Mouse (Mus musculus): Measurements from ENCODE around the gene Nipsnap1. TPM values are rescaled to one million over a fixed set of nuclear protein-coding genes. Genes with fewer than 3 reads are reported as not detected.

Gene Nipsnap1
- polyA plus RNA-seq, 1 experiment = 53.5 TPM

- H3K27me3 ChIP-seq (ENCODE audit: control insufficient read depth, insufficient read depth, low read length) = no peaks in the 10 kb centered on the region
- H3K4me1 ChIP-seq (replicated peaks; ENCODE audit: control insufficient read depth, insufficient read depth, low read length) = peaks cover 2% of the 10 kb centered on the region; the same call in 1 of the 2 replicates
- DNase-seq = peak; percentile 96
- H3K36me3 ChIP-seq (ENCODE audit: control insufficient read depth, insufficient read depth, low read length) = no peaks in the 10 kb centered on the region
- peak within 1 kb of the TSS; percentile 6; the same call in 1 of the 2 replicates for H3K27ac ChIP-seq (ENCODE audit: control insufficient read depth, insufficient read depth, low read length)
- under 1% methylated on average over 60 of the region's 60 CpGs for WGBS
- peak within 1 kb of the TSS; percentile 92 for H3K4me3 ChIP-seq (ENCODE audit: control insufficient read depth, insufficient read depth, low read length)
- no peak for TF ChIP-seq CTCF (IDR thresholded peaks at IDR 0.05; ENCODE audit: borderline replicate concordance, control insufficient read depth, extremely low read depth, insufficient read depth, low read length, poor library complexity)
- peak; percentile 66; the same call in 1 of the 2 replicates for TF ChIP-seq POLR2A (IDR thresholded peaks at IDR 0.05; ENCODE audit: control insufficient read depth, extremely low read depth, insufficient read depth, low read length, poor library complexity)
Measured at GRCm38 (mm10) chr11:4849258-4849943, 24.4 kb upstream of the Nipsnap1 start, which contains the start of gene Nf2. Nf2 (minus strand) TSS chr11:4849536.

DNA sequence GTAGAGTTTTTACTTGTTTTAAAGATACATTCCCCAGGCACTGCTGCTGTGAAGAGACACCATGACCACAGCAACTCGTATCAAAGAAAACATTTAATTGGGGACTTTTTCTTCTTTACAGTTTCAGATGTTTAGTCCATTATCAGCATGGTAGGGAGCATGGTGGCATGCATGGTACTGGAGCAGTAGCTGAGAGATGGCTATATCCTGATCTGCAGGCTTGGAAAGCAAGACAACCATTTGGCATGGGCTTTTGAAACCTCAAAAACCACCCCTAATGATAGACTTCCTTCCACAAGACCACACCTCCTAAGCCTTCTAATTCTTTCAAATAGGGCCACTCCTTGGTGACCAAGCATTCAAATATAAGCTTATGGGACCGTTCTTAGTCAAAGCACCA is 23.3 kb upstream of the Nipsnap1 start:
- H3K27ac ChIP-seq (ENCODE audit: control insufficient read depth, insufficient read depth, low read length) = no peak overlapping the region
- TF ChIP-seq CTCF (IDR thresholded peaks at IDR 0.05; ENCODE audit: borderline replicate concordance, control insufficient read depth, extremely low read depth, insufficient read depth, low read length, poor library complexity) = no peak
- no peak for TF ChIP-seq POLR2A (IDR thresholded peaks at IDR 0.05; ENCODE audit: control insufficient read depth, extremely low read depth, insufficient read depth, low read length, poor library complexity)

DNA sequence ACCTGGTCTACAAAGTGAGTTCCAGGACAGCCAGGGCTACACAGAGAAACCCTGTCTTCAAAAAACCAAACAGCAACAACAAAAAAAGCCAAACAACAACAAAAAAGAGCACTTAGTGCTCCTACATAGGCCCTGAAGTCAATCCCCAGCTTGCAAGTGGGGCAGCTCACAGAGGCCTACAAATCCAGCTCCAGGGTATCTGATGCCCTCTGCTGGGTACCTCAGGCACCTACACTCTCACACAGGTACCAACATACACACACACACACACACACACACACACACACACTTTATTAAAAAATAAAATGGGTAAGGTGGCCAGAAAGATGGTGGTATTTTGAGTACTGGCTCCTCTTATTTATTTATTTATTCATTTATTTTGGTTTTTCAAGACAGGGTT is 20.7 kb upstream of the Nipsnap1 start:
- Histone ChIP-seq H3K4me1 (replicated peaks; ENCODE audit: control insufficient read depth, insufficient read depth, low read length) (peaks cover 2% of the 10 kb centered on the region; the same call in 1 of the 2 replicates), H3K36me3 (ENCODE audit: control insufficient read depth, insufficient read depth, low read length) (no peaks in the 10 kb centered on the region), H3K27me3 (ENCODE audit: control insufficient read depth, insufficient read depth, low read length) (no peaks in the 10 kb centered on the region), H3K27ac (ENCODE audit: control insufficient read depth, insufficient read depth, low read length) (no peak overlapping the region), H3K4me3 (ENCODE audit: control insufficient read depth, insufficient read depth, low read length) (no peak overlapping the region)
- TF ChIP-seq POLR2A (IDR thresholded peaks at IDR 0.05; ENCODE audit: control insufficient read depth, extremely low read depth, insufficient read depth, low read length, poor library complexity) = no peak
- TF ChIP-seq CTCF (IDR thresholded peaks at IDR 0.05; ENCODE audit: borderline replicate concordance, control insufficient read depth, extremely low read depth, insufficient read depth, low read length, poor library complexity) = no peak
- no peak for DNase-seq

More for the DNA sequence above, 23.3 kb upstream of the Nipsnap1 start:
- WGBS = 86% methylated on average over 2 of the region's 2 CpGs
- H3K36me3 ChIP-seq (ENCODE audit: control insufficient read depth, insufficient read depth, low read length) = no peaks in the 10 kb centered on the region
- DNase-seq = no peak
- peaks cover 2% of the 10 kb centered on the region; the same call in 1 of the 2 replicates for H3K4me1 ChIP-seq (replicated peaks; ENCODE audit: control insufficient read depth, insufficient read depth, low read length)
- H3K4me3 ChIP-seq (ENCODE audit: control insufficient read depth, insufficient read depth, low read length) = no peak overlapping the region
- H3K27me3 ChIP-seq (ENCODE audit: control insufficient read depth, insufficient read depth, low read length) = no peaks in the 10 kb centered on the region

GRCm38 (mm10) chr11:4854181-4854580 is 19.6 kb upstream of the Nipsnap1 start:
- Histone ChIP-seq H3K27me3 (ENCODE audit: control insufficient read depth, insufficient read depth, low read length) (no peaks in the 10 kb centered on the region), H3K4me3 (ENCODE audit: control insufficient read depth, insufficient read depth, low read length) (no peak overlapping the region), H3K27ac (ENCODE audit: control insufficient read depth, insufficient read depth, low read length) (no peak overlapping the region), H3K4me1 (replicated peaks; ENCODE audit: control insufficient read depth, insufficient read depth, low read length) (peaks cover 2% of the 10 kb centered on the region; the same call in 1 of the 2 replicates), H3K36me3 (ENCODE audit: control insufficient read depth, insufficient read depth, low read length) (no peaks in the 10 kb centered on the region)
- 95% methylated on average over 5 of the region's 5 CpGs for WGBS
- no peak for TF ChIP-seq POLR2A (IDR thresholded peaks at IDR 0.05; ENCODE audit: control insufficient read depth, extremely low read depth, insufficient read depth, low read length, poor library complexity)
- TF ChIP-seq CTCF (IDR thresholded peaks at IDR 0.05; ENCODE audit: borderline replicate concordance, control insufficient read depth, extremely low read depth, insufficient read depth, low read length, poor library complexity) = no peak
- DNase-seq = no peak

DNA sequence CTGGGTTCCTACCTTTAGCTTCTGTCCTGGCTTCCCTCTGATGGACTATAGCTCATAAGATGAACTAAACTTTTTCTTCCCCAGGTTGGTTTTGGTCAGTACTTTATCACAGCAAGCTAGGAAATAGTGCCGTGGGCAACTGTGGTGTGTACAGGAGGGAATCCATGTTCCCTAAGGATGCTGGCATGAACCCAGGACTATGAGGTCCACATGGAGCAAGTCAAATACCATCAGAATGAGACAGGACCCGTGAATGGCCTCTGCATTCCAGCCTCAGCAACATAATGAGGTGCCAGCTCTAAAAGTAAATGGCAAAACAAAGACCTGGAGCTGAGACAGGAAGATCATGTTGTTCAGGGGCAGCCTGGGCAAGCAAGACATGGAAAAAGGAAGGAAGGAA is 15.3 kb upstream of the Nipsnap1 start:
- Histone ChIP-seq H3K4me3 (ENCODE audit: control insufficient read depth, insufficient read depth, low read length) (no peak overlapping the region), H3K4me1 (replicated peaks; ENCODE audit: control insufficient read depth, insufficient read depth, low read length) (no peaks in the 10 kb centered on the region), H3K27ac (ENCODE audit: control insufficient read depth, insufficient read depth, low read length) (no peak overlapping the region), H3K27me3 (ENCODE audit: control insufficient read depth, insufficient read depth, low read length) (no peaks in the 10 kb centered on the region), H3K36me3 (ENCODE audit: control insufficient read depth, insufficient read depth, low read length) (no peaks in the 10 kb centered on the region)
- WGBS = 64% methylated on average over 2 of the region's 2 CpGs
- no peak for DNase-seq
- TF ChIP-seq CTCF (IDR thresholded peaks at IDR 0.05; ENCODE audit: borderline replicate concordance, control insufficient read depth, extremely low read depth, insufficient read depth, low read length, poor library complexity) = no peak
- TF ChIP-seq POLR2A (IDR thresholded peaks at IDR 0.05; ENCODE audit: control insufficient read depth, extremely low read depth, insufficient read depth, low read length, poor library complexity) = no peak

DNA sequence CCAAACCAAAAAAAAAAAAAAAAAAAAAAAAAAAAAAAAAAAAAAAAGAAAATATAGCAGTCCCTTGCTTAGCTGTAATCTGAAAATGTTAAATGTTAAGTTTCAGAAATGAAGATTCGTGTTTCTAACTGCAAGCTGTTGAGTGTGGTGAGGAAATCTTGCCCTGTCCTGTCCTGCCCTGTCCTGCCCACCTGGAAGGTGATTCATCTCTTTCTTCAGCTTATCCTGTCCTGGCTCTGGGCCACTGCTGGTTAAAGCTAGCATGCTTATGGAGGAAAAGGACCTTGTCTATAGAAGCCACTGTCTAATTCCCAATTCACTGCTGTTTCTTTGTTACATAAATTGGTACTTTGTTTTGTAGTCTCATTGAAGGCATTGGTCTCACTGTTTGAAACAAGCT is 12.8 kb upstream of the Nipsnap1 start:
- no peaks in the 10 kb centered on the region for H3K27me3 ChIP-seq (ENCODE audit: control insufficient read depth, insufficient read depth, low read length)
- 68% methylated on average over 1 of the region's 1 CpGs for WGBS
- H3K27ac ChIP-seq (ENCODE audit: control insufficient read depth, insufficient read depth, low read length) = no peak overlapping the region
- no peak for TF ChIP-seq CTCF (IDR thresholded peaks at IDR 0.05; ENCODE audit: borderline replicate concordance, control insufficient read depth, extremely low read depth, insufficient read depth, low read length, poor library complexity)
- no peak for TF ChIP-seq POLR2A (IDR thresholded peaks at IDR 0.05; ENCODE audit: control insufficient read depth, extremely low read depth, insufficient read depth, low read length, poor library complexity)
- DNase-seq = no peak
- H3K4me3 ChIP-seq (ENCODE audit: control insufficient read depth, insufficient read depth, low read length) = no peak overlapping the region
- no peaks in the 10 kb centered on the region for H3K36me3 ChIP-seq (ENCODE audit: control insufficient read depth, insufficient read depth, low read length)
- no peaks in the 10 kb centered on the region for H3K4me1 ChIP-seq (replicated peaks; ENCODE audit: control insufficient read depth, insufficient read depth, low read length)

Measured in thymus, adult 2 months (tissue).